Mouse (Mus musculus): Measurements from ENCODE around the gene Kdm3a. TPM values are rescaled to one million over a fixed set of nuclear protein-coding genes. Genes with fewer than 3 reads are reported as not detected.
A peak's percentile ranks its signal among the peaks of the same experiment; 100 is the strongest.

Gene Kdm3a
- polyA plus RNA-seq, 1 experiment from 2014 or later = 43.2 TPM

DNA sequence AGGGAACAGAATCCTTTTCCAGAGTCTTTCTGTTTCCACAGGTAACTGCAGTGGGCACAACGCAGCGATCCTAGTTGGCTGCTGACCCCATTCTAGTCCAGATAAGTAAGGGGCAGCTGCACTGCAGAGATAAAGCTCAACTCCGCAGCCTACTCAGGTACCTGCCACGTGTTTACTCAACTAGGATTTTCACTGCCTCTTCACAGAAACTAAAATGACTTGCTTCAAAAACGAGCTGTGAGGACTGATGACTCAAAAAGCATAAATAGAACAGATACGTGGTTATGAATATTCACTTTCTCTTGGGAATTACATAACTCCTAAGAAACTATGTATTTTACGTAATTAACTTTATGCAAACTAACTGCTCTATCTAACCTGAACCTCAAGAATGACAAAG, 22.8 kb downstream of the Kdm3a start:
- peak; percentile 12 for DNase-seq (ENCODE audit: low spot score)
- Histone ChIP-seq H3K4me1 (replicated peaks; ENCODE audit: control insufficient read depth, insufficient read depth, low read length) (no peaks in the 10 kb centered on the region), H3K9ac (ENCODE audit: low read length) (no peak overlapping the region), H3K36me3 (ENCODE audit: control insufficient read depth, insufficient read depth, low read length) (peaks cover 90% of the 10 kb centered on the region), H3K4me2 (ENCODE audit: low read length) (no peak overlapping the region), H3K27ac (ENCODE audit: low read depth) (no peak overlapping the region), H3K27me3 (replicated peaks; ENCODE audit: control insufficient read depth, insufficient read depth, low read length) (no peaks in the 10 kb centered on the region), H3K9me3 (ENCODE audit: control insufficient read depth, low read length) (no peaks in the 10 kb centered on the region), H3K4me3 (ENCODE audit: low read depth, low read length) (no peak overlapping the region)
- 89% methylated on average over 7 of the region's 7 CpGs for whole genome bisulfite sequencing
- no peak for ATAC-seq (replicated peaks; ENCODE audit: low FRiP score, low TSS enrichment, low read depth)

DNA sequence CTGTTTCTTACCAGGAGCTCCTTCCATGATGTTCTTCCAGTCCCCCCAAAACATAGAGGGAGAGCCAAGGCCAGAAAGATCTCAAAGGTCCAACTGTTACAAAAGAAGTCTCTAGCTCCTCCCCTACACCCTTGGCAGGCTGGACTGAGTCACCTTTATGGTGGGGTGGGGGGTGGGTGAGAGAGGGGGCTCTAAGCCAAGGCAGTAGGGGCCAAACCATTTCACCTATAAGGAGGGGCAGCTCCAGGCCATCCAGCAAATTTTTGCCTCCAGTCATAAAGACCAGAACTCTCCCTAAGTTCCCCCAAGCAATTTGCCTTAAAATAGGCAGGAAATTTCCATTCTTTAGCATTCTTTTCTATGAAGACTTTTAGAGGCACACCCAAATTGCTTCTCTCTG, 23.8 kb downstream of the Kdm3a start:
- H3K4me1 ChIP-seq (replicated peaks; ENCODE audit: control insufficient read depth, insufficient read depth, low read length) = no peaks in the 10 kb centered on the region
- no peaks in the 10 kb centered on the region for H3K9me3 ChIP-seq (ENCODE audit: control insufficient read depth, low read length)
- H3K4me2 ChIP-seq (ENCODE audit: low read length) = no peak overlapping the region
- H3K9ac ChIP-seq (ENCODE audit: low read length) = no peak overlapping the region
- no peak overlapping the region for H3K27ac ChIP-seq (ENCODE audit: low read depth)
- DNase-seq (ENCODE audit: low spot score) = peak; percentile 34
- ATAC-seq (replicated peaks; ENCODE audit: low FRiP score, low TSS enrichment, low read depth) = no peak
- peaks cover 92% of the 10 kb centered on the region for H3K36me3 ChIP-seq (ENCODE audit: control insufficient read depth, insufficient read depth, low read length)
- H3K27me3 ChIP-seq (replicated peaks; ENCODE audit: control insufficient read depth, insufficient read depth, low read length) = no peaks in the 10 kb centered on the region
- H3K4me3 ChIP-seq (ENCODE audit: low read depth, low read length) = no peak overlapping the region

DNA sequence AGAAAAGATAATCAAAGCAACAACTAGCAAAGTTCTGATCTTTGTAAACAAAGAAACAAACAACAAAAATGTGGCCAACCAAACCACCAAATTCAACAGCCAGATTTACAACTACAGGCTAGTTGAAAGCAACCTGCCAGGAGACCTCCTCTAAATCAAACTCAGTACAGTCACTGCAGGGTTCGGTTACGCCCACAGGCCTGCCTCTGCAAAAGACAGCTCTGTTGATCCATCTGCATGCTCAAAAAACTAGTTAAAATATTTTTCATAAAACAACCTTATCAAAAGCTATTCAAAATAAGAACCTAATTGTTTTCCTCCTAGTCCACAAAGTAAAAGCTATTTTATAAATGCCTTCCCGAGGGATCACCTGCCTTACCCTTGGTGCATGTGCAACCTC, 25.0 kb downstream of the Kdm3a start:
- Histone ChIP-seq H3K27ac (ENCODE audit: low read depth) (no peak overlapping the region), H3K9ac (ENCODE audit: low read length) (no peak overlapping the region), H3K27me3 (replicated peaks; ENCODE audit: control insufficient read depth, insufficient read depth, low read length) (no peaks in the 10 kb centered on the region), H3K4me3 (ENCODE audit: low read depth, low read length) (no peak overlapping the region), H3K4me1 (replicated peaks; ENCODE audit: control insufficient read depth, insufficient read depth, low read length) (no peaks in the 10 kb centered on the region), H3K9me3 (ENCODE audit: control insufficient read depth, low read length) (no peaks in the 10 kb centered on the region), H3K4me2 (ENCODE audit: low read length) (no peak overlapping the region), H3K36me3 (ENCODE audit: control insufficient read depth, insufficient read depth, low read length) (peaks cover 92% of the 10 kb centered on the region)
- 96% methylated on average over 3 of the region's 3 CpGs for WGBS
- DNase-seq (ENCODE audit: low spot score) (peak; percentile 25), ATAC-seq (replicated peaks; ENCODE audit: low FRiP score, low TSS enrichment, low read depth) (no peak)

DNA sequence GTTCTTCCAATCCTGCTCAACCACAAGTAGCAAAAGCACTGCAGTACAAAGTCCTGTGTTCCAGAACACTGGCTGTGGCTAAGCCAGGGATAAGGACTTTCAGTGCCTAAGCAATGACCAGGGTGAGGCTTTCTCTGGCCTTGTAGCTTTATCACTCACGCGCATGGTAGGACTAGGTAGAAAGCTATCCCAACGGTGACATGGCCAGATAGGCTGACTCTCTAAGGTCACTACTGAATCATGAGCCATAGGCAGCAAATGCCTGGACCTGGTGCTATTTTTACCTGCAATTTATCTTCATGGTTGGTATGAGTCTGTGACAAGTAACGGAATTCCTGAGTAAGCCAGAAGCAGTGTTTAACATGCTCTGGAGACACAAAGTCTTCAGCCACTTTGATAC, 42.6 kb downstream of the Kdm3a start:
- Histone ChIP-seq H3K36me3 (ENCODE audit: control insufficient read depth, insufficient read depth, low read length) (peaks cover 78% of the 10 kb centered on the region), H3K4me2 (ENCODE audit: low read length) (no peak overlapping the region), H3K27ac (ENCODE audit: low read depth) (no peak overlapping the region), H3K27me3 (replicated peaks; ENCODE audit: control insufficient read depth, insufficient read depth, low read length) (no peaks in the 10 kb centered on the region), H3K9me3 (ENCODE audit: control insufficient read depth, low read length) (no peaks in the 10 kb centered on the region), H3K4me1 (replicated peaks; ENCODE audit: control insufficient read depth, insufficient read depth, low read length) (no peaks in the 10 kb centered on the region), H3K4me3 (ENCODE audit: low read depth, low read length) (no peak overlapping the region), H3K9ac (ENCODE audit: low read length) (no peak overlapping the region)
- DNase-seq (ENCODE audit: low spot score) = no peak
- no peak for ATAC-seq (replicated peaks; ENCODE audit: low FRiP score, low TSS enrichment, low read depth)
- 85% methylated on average over 4 of the region's 4 CpGs for WGBS

DNA sequence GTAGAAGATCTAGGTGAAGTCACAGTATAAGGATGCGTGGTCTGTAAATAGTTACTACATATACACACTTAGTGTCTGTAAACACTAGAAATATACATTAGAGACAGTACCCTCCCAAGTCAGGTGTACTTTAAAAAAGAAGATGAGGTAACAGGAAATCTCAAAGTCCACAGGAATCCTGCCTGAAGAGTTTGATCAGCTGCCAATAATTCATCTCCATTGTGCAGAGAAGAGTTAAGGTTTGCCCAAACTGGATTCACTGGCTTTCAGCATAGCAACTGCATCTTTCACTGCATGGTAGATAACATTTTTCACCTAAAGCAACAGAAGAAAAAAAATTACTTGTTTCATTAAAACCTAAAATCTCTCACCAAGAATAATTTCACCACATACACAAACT, 43.4 kb downstream of the Kdm3a start:
- no peaks in the 10 kb centered on the region for H3K4me1 ChIP-seq (replicated peaks; ENCODE audit: control insufficient read depth, insufficient read depth, low read length)
- H3K9ac ChIP-seq (ENCODE audit: low read length) = no peak overlapping the region
- H3K27ac ChIP-seq (ENCODE audit: low read depth) = no peak overlapping the region
- WGBS = 91% methylated on average over 1 of the region's 1 CpGs
- DNase-seq (ENCODE audit: low spot score) = no peak
- ATAC-seq (replicated peaks; ENCODE audit: low FRiP score, low TSS enrichment, low read depth) = no peak
- H3K27me3 ChIP-seq (replicated peaks; ENCODE audit: control insufficient read depth, insufficient read depth, low read length) = no peaks in the 10 kb centered on the region
- no peak overlapping the region for H3K4me3 ChIP-seq (ENCODE audit: low read depth, low read length)
- H3K4me2 ChIP-seq (ENCODE audit: low read length) = no peak overlapping the region
- peaks cover 71% of the 10 kb centered on the region for H3K36me3 ChIP-seq (ENCODE audit: control insufficient read depth, insufficient read depth, low read length)
- no peaks in the 10 kb centered on the region for H3K9me3 ChIP-seq (ENCODE audit: control insufficient read depth, low read length)

DNA sequence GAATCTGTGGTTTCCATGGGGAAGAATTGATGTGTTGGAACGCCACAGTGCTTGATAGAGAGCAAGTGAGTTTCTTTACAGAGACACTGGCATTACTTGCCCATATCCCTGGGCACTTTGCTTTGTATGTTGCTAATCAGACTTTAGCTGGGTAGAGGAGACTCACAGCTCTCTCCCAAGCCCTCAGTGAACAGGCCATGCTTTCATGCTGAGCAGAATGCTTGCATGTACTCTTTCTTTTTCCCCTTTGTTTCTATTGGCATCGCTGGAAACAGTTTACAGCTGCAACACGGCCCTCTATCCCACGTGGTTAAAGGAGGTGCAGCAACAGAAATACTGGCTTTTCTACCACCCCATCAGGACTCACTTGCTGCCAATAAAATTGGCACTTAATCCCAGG, 49.6 kb downstream of the Kdm3a start:
- ATAC-seq (replicated peaks; ENCODE audit: low FRiP score, low TSS enrichment, low read depth) (no peak), DNase-seq (ENCODE audit: low spot score) (no peak)
- WGBS = 76% methylated on average over 4 of the region's 4 CpGs
- Histone ChIP-seq H3K4me2 (ENCODE audit: low read length) (no peak overlapping the region), H3K27ac (ENCODE audit: low read depth) (no peak overlapping the region), H3K9ac (ENCODE audit: low read length) (no peak overlapping the region), H3K27me3 (replicated peaks; ENCODE audit: control insufficient read depth, insufficient read depth, low read length) (no peaks in the 10 kb centered on the region), H3K9me3 (ENCODE audit: control insufficient read depth, low read length) (no peaks in the 10 kb centered on the region), H3K4me1 (replicated peaks; ENCODE audit: control insufficient read depth, insufficient read depth, low read length) (no peaks in the 10 kb centered on the region), H3K4me3 (ENCODE audit: low read depth, low read length) (no peak overlapping the region), H3K36me3 (ENCODE audit: control insufficient read depth, insufficient read depth, low read length) (peaks cover 49% of the 10 kb centered on the region)

DNA sequence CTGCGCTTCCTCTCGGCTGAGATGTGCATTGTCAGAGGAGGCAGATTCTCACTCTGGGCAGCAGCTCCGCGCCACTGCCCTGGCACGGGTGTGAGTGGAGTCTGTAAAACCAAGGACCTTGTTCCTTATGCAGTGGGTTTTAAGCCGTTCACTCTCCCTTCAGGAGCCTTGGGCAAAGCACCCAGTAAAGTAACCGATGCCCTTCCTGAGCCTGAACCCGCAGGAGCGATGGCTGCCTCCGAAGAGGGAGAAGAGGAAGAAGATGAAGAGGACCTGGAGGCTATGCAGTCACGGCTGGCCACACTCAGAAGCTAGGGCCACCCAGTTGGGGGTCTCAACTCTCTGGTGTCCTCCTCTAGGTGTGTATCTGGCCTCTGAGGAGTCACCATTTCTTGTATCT, 53.3 kb downstream of the Kdm3a start:
- peaks cover 43% of the 10 kb centered on the region for H3K36me3 ChIP-seq (ENCODE audit: control insufficient read depth, insufficient read depth, low read length)
- no peak overlapping the region for H3K27ac ChIP-seq (ENCODE audit: low read depth)
- no peak overlapping the region for H3K9ac ChIP-seq (ENCODE audit: low read length)
- no peak for ATAC-seq (replicated peaks; ENCODE audit: low FRiP score, low TSS enrichment, low read depth)
- H3K4me2 ChIP-seq (ENCODE audit: low read length) = no peak overlapping the region
- no peaks in the 10 kb centered on the region for H3K4me1 ChIP-seq (replicated peaks; ENCODE audit: control insufficient read depth, insufficient read depth, low read length)
- no peaks in the 10 kb centered on the region for H3K9me3 ChIP-seq (ENCODE audit: control insufficient read depth, low read length)
- no peaks in the 10 kb centered on the region for H3K27me3 ChIP-seq (replicated peaks; ENCODE audit: control insufficient read depth, insufficient read depth, low read length)
- WGBS = 96% methylated on average over 11 of the region's 11 CpGs
- H3K4me3 ChIP-seq (ENCODE audit: low read depth, low read length) = no peak overlapping the region
- no peak for DNase-seq (ENCODE audit: low spot score)

DNA sequence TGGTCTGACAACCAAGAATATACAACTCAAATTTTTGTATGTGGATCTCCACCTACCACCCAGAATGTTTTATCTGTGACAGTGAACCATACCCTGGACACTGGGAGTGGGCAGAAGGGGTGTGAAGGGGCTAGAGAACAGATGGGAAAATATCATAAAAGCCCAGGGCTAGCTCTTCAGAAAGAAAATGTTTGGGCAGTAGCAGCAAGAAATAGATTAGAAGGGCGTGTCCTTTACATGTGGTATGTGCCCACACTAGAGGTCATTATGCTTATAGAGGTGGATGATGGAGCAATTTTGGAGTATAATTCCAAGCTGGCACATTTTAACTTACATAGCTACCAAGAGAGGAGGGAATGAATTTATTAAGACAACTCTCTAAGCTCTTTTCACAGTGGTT, 57.4 kb downstream of the Kdm3a start:
- Histone ChIP-seq H3K27ac (ENCODE audit: low read depth) (no peak overlapping the region), H3K9ac (ENCODE audit: low read length) (no peak overlapping the region), H3K4me1 (replicated peaks; ENCODE audit: control insufficient read depth, insufficient read depth, low read length) (no peaks in the 10 kb centered on the region), H3K36me3 (ENCODE audit: control insufficient read depth, insufficient read depth, low read length) (peaks cover 49% of the 10 kb centered on the region), H3K27me3 (replicated peaks; ENCODE audit: control insufficient read depth, insufficient read depth, low read length) (no peaks in the 10 kb centered on the region), H3K4me2 (ENCODE audit: low read length) (no peak overlapping the region), H3K4me3 (ENCODE audit: low read depth, low read length) (no peak overlapping the region), H3K9me3 (ENCODE audit: control insufficient read depth, low read length) (no peaks in the 10 kb centered on the region)
- DNase-seq (ENCODE audit: low spot score) (no peak), ATAC-seq (replicated peaks; ENCODE audit: low FRiP score, low TSS enrichment, low read depth) (no peak)
- WGBS = 94% methylated on average over 1 of the region's 1 CpGs

DNA sequence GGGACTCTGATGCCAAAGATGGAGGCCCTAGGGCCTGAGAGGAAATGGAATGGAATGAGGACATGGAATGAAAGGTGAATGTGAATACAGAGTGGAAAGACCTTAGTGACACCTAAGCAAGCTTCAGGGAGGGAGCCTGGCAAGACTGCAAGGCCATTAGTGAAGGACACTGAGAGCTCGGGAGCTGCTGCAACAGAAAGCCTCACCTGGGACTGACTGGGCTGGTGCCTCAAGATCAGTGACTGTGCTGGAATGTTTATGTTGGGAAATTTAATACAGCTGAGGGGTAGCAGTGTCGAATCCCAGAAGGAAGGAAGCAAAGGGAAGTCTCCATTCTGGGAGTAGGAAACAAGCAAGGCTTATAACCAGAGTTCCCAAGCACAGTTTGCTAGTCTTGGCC, 63.8 kb downstream of the Kdm3a start:
- 0 out of 2 replicates have a peak overlapping the region, but pooled peaks have one; percentile 9 for H3K27ac ChIP-seq (ENCODE audit: low read depth)
- H3K9me3 ChIP-seq (ENCODE audit: control insufficient read depth, low read length) = no peaks in the 10 kb centered on the region
- no peak for DNase-seq (ENCODE audit: low spot score)
- no peak overlapping the region for H3K9ac ChIP-seq (ENCODE audit: low read length)
- 27% methylated on average over 2 of the region's 2 CpGs for WGBS
- peaks cover 35% of the 10 kb centered on the region for H3K36me3 ChIP-seq (ENCODE audit: control insufficient read depth, insufficient read depth, low read length)
- no peak overlapping the region for H3K4me2 ChIP-seq (ENCODE audit: low read length)
- no peak overlapping the region for H3K4me3 ChIP-seq (ENCODE audit: low read depth, low read length)
- H3K27me3 ChIP-seq (replicated peaks; ENCODE audit: control insufficient read depth, insufficient read depth, low read length) = no peaks in the 10 kb centered on the region
- no peak for ATAC-seq (replicated peaks; ENCODE audit: low FRiP score, low TSS enrichment, low read depth)
- no peaks in the 10 kb centered on the region for H3K4me1 ChIP-seq (replicated peaks; ENCODE audit: control insufficient read depth, insufficient read depth, low read length)

Measured in intestine, embryonic 14.5 days (tissue).